ENCODE assay signal across 8 mouse cellular contexts in genomic region chr12:86091601-86092132, GRCm38 (mm10). TPM values are rescaled to one million over a fixed set of nuclear protein-coding genes. Genes with fewer than 3 reads are reported as not detected.
DNase-seq lines count a peak whose midpoint lies in the region; ATAC-seq and TF ChIP-seq lines count a peak whose summit lies in the region.

No protein-coding gene starts in this region.

- WGBS in hindbrain, postnatal 0 days, result 41% methylated on average over 18 of the region's 18 CpGs
- WGBS in hindbrain, embryonic 13.5 days, result 53% methylated on average over 18 of the region's 18 CpGs
- WGBS in embryonic facial prominence, embryonic 15.5 days, result 26% methylated on average over 18 of the region's 18 CpGs
- 39% methylated on average over 18 of the region's 18 CpGs for WGBS in kidney, embryonic 15.5 days
- WGBS in midbrain, embryonic 11.5 days, result 23% methylated on average over 18 of the region's 18 CpGs
- 58% methylated on average over 18 of the region's 18 CpGs for WGBS in liver, postnatal 0 days (ENCODE audit: insufficient replicate concordance)

- H3K9me3 ChIP-seq in hindbrain, postnatal 0 days (ENCODE audit: low read length), result no peaks in the 10 kb centered on the region
- H3K9me3 ChIP-seq in hindbrain, embryonic 13.5 days, result no peaks in the 10 kb centered on the region
- H3K9me3 ChIP-seq in embryonic facial prominence, embryonic 15.5 days (replicated peaks), result no peaks in the 10 kb centered on the region
- no peaks in the 10 kb centered on the region for H3K9me3 ChIP-seq in kidney, embryonic 15.5 days (replicated peaks)
- no peaks in the 10 kb centered on the region for H3K9me3 ChIP-seq in midbrain, embryonic 11.5 days (ENCODE audit: control insufficient read depth, low read length)
- no peaks in the 10 kb centered on the region for H3K9me3 ChIP-seq in liver, postnatal 0 days (ENCODE audit: low read length)

- peak; percentile 22 for DNase-seq in hindbrain, postnatal 0 days (ENCODE audit: low spot score)
- DNase-seq in midbrain, embryonic 11.5 days (ENCODE audit: low spot score, missing footprints), result peak; percentile 79
- no peak for DNase-seq in left cerebral cortex, adult 9 months (ENCODE audit: low spot score in 2 of 2)
- no peak for DNase-seq in layer of hippocampus, adult 11-12 months (ENCODE audit: low spot score)
- DNase-seq in liver, postnatal 0 days, result no peak

- peak overlapping the region; percentile 21; the same call in 1 of the 2 replicates for H3K4me2 ChIP-seq in hindbrain, postnatal 0 days (ENCODE audit: low read depth, low read length)
- H3K4me2 ChIP-seq in hindbrain, embryonic 13.5 days, result no peak overlapping the region
- peak overlapping the region; percentile 17; the same call in 1 of the 2 replicates for H3K4me2 ChIP-seq in embryonic facial prominence, embryonic 15.5 days (replicated peaks)
- peak overlapping the region; percentile 41 for H3K4me2 ChIP-seq in kidney, embryonic 15.5 days
- peak overlapping the region; percentile 8; the same call in 1 of the 2 replicates for H3K4me2 ChIP-seq in midbrain, embryonic 11.5 days
- H3K4me2 ChIP-seq in liver, postnatal 0 days (ENCODE audit: low read depth, low read length), result no peak overlapping the region

- no peaks in the 10 kb centered on the region for H3K27me3 ChIP-seq in hindbrain, postnatal 0 days (ENCODE audit: insufficient read depth, low read length)
- H3K27me3 ChIP-seq in hindbrain, embryonic 13.5 days, result 0 out of 2 replicates have a peak, but pooled peaks cover 2% of the 10 kb centered on the region
- H3K27me3 ChIP-seq in embryonic facial prominence, embryonic 15.5 days, result no peaks in the 10 kb centered on the region
- no peaks in the 10 kb centered on the region for H3K27me3 ChIP-seq in kidney, embryonic 15.5 days
- no peaks in the 10 kb centered on the region for H3K27me3 ChIP-seq in midbrain, embryonic 11.5 days (ENCODE audit: control insufficient read depth, insufficient read depth, low read length)
- H3K27me3 ChIP-seq in liver, postnatal 0 days (ENCODE audit: insufficient read depth, low read length), result no peaks in the 10 kb centered on the region

- H3K27ac ChIP-seq in hindbrain, postnatal 0 days, result no peak overlapping the region
- no peak overlapping the region for H3K27ac ChIP-seq in hindbrain, embryonic 13.5 days
- H3K27ac ChIP-seq in embryonic facial prominence, embryonic 15.5 days (replicated peaks), result no peak overlapping the region
- H3K27ac ChIP-seq in kidney, embryonic 15.5 days, result no peak overlapping the region
- no peak overlapping the region; the same call in 1 of the 2 replicates for H3K27ac ChIP-seq in midbrain, embryonic 11.5 days (ENCODE audit: low read depth, low read length)
- no peak overlapping the region for H3K27ac ChIP-seq in liver, postnatal 0 days (ENCODE audit: low read depth)

- TF ChIP-seq CTCF in hindbrain, postnatal 0 days (IDR thresholded peaks at IDR 0.05; ENCODE audit: low read depth), result no peak
- no peak for TF ChIP-seq CTCF in liver, postnatal 0 days (IDR thresholded peaks at IDR 0.05; ENCODE audit: low read depth)

- TF ChIP-seq EP300 in liver, postnatal 0 days (IDR thresholded peaks at IDR 0.05; ENCODE audit: low read depth), result no peak

- peaks cover 8% of the 10 kb centered on the region; the same call in 1 of the 2 replicates for H3K36me3 ChIP-seq in hindbrain, postnatal 0 days (ENCODE audit: insufficient read depth, low read length)
- peaks cover 47% of the 10 kb centered on the region for H3K36me3 ChIP-seq in hindbrain, embryonic 13.5 days
- H3K36me3 ChIP-seq in embryonic facial prominence, embryonic 15.5 days, result peaks cover 16% of the 10 kb centered on the region; the same call in 1 of the 2 replicates
- H3K36me3 ChIP-seq in kidney, embryonic 15.5 days, result peaks cover 22% of the 10 kb centered on the region; the same call in 1 of the 2 replicates
- H3K36me3 ChIP-seq in midbrain, embryonic 11.5 days (ENCODE audit: control insufficient read depth, insufficient read depth, low read length), result no peaks in the 10 kb centered on the region
- H3K36me3 ChIP-seq in liver, postnatal 0 days (replicated peaks; ENCODE audit: insufficient read depth, low read length), result no peaks in the 10 kb centered on the region

- H3K4me1 ChIP-seq in hindbrain, postnatal 0 days (ENCODE audit: insufficient read depth, low read length), result no peaks in the 10 kb centered on the region
- H3K4me1 ChIP-seq in hindbrain, embryonic 13.5 days (replicated peaks), result peaks cover 8% of the 10 kb centered on the region; the same call in 1 of the 2 replicates
- peaks cover 14% of the 10 kb centered on the region for H3K4me1 ChIP-seq in embryonic facial prominence, embryonic 15.5 days
- peaks cover 16% of the 10 kb centered on the region for H3K4me1 ChIP-seq in kidney, embryonic 15.5 days
- H3K4me1 ChIP-seq in midbrain, embryonic 11.5 days (ENCODE audit: control insufficient read depth, insufficient read depth, low read length), result peaks cover 17% of the 10 kb centered on the region
- H3K4me1 ChIP-seq in liver, postnatal 0 days (ENCODE audit: insufficient read depth), result no peaks in the 10 kb centered on the region

- no peak overlapping the region for H3K4me3 ChIP-seq in hindbrain, postnatal 0 days (ENCODE audit: low read length)
- H3K4me3 ChIP-seq in hindbrain, embryonic 13.5 days, result no peak overlapping the region
- H3K4me3 ChIP-seq in embryonic facial prominence, embryonic 15.5 days (replicated peaks), result no peak overlapping the region
- no peak overlapping the region for H3K4me3 ChIP-seq in kidney, embryonic 15.5 days (replicated peaks)
- no peak overlapping the region for H3K4me3 ChIP-seq in midbrain, embryonic 11.5 days (ENCODE audit: low read depth, low read length)
- no peak overlapping the region for H3K4me3 ChIP-seq in liver, postnatal 0 days (ENCODE audit: low read depth, low read length)

- ATAC-seq in hindbrain, postnatal 0 days, result 0 out of 2 replicates have a peak, but pooled peaks have one; percentile 51
- no peak for ATAC-seq in hindbrain, embryonic 13.5 days (ENCODE audit: low FRiP score)
- no peak for ATAC-seq in embryonic facial prominence, embryonic 15.5 days (ENCODE audit: insufficient number of reproducible peaks, low FRiP score, low TSS enrichment, low read depth)
- ATAC-seq in kidney, embryonic 15.5 days (replicated peaks; ENCODE audit: low FRiP score), result peak; percentile 73
- no peak for ATAC-seq in midbrain, embryonic 11.5 days (ENCODE audit: low FRiP score)
- ATAC-seq in liver, postnatal 0 days, result no peak

- no peak overlapping the region for H3K9ac ChIP-seq in hindbrain, postnatal 0 days (replicated peaks; ENCODE audit: low read length)
- no peak overlapping the region for H3K9ac ChIP-seq in hindbrain, embryonic 13.5 days
- H3K9ac ChIP-seq in embryonic facial prominence, embryonic 15.5 days, result no peak overlapping the region
- H3K9ac ChIP-seq in kidney, embryonic 15.5 days, result no peak overlapping the region
- no peak overlapping the region for H3K9ac ChIP-seq in midbrain, embryonic 11.5 days (ENCODE audit: low read length)
- H3K9ac ChIP-seq in liver, postnatal 0 days (replicated peaks), result no peak overlapping the region

RNA-seq across cellular contexts. Expression of gene Ift43, which starts 9.3 kb away (rescaled TPM):
- 14.4 and 22.4 TPM in 2 replicates for total RNA-seq in hindbrain, postnatal 0 days (2014; rRNA removed)
- polyA plus RNA-seq in hindbrain, postnatal 0 days (2015; fragmentation: Nextera tagmentation; extraction: Ambion mirVana), result 39.1 and 41.5 TPM in 2 replicates
- 67.9 and 72.9 TPM in 2 replicates for polyA plus RNA-seq in hindbrain, embryonic 13.5 days (2015; fragmentation: Nextera tagmentation; extraction: Ambion mirVana)
- 83.6 and 97.9 TPM in 2 replicates for polyA plus RNA-seq in embryonic facial prominence, embryonic 15.5 days (2015; fragmentation: Nextera tagmentation; extraction: Ambion mirVana)
- polyA plus RNA-seq in kidney, embryonic 15.5 days (2015; fragmentation: Nextera tagmentation; extraction: Ambion mirVana), result 70.6 and 76.1 TPM in 2 replicates
- polyA plus RNA-seq in midbrain, embryonic 11.5 days (2014; fragmentation: Nextera tagmentation; extraction: Ambion mirVana), result 89.8 and 95.4 TPM in 2 replicates
- polyA plus RNA-seq in liver, postnatal 0 days (2015; fragmentation: Nextera tagmentation; extraction: Ambion mirVana), result 8.4 and 8.7 TPM in 2 replicates

RNA-seq across cellular contexts. Expression of gene Tgfb3, which starts 12.8 kb away (rescaled TPM):
- 4.0 and 5.9 TPM in 2 replicates for total RNA-seq in hindbrain, postnatal 0 days (2014; rRNA removed)
- polyA plus RNA-seq in hindbrain, postnatal 0 days (2015; fragmentation: Nextera tagmentation; extraction: Ambion mirVana), result 4.4 and 4.5 TPM in 2 replicates
- 5.4 and 6.1 TPM in 2 replicates for polyA plus RNA-seq in hindbrain, embryonic 13.5 days (2015; fragmentation: Nextera tagmentation; extraction: Ambion mirVana)
- polyA plus RNA-seq in embryonic facial prominence, embryonic 15.5 days (2015; fragmentation: Nextera tagmentation; extraction: Ambion mirVana), result 67.5 and 71.6 TPM in 2 replicates
- 27.1 and 31.1 TPM in 2 replicates for polyA plus RNA-seq in kidney, embryonic 15.5 days (2015; fragmentation: Nextera tagmentation; extraction: Ambion mirVana)
- polyA plus RNA-seq in midbrain, embryonic 11.5 days (2014; fragmentation: Nextera tagmentation; extraction: Ambion mirVana), result 3.5 and 4.6 TPM in 2 replicates
- 0.94 and 1.2 TPM in 2 replicates for polyA plus RNA-seq in liver, postnatal 0 days (2015; fragmentation: Nextera tagmentation; extraction: Ambion mirVana)

Comparison
In these comparisons a context has a peak if more than half of its experiments do, and no peak if none do; other contexts are left out.
1. ATAC-seq: peak in hindbrain, postnatal 0 days (single experiment) and kidney, embryonic 15.5 days (single experiment); none in hindbrain, embryonic 13.5 days (single experiment), embryonic facial prominence, embryonic 15.5 days (single experiment), midbrain, embryonic 11.5 days (single experiment) and liver, postnatal 0 days (single experiment).
2. H3K4me2 ChIP-seq: peak in hindbrain, postnatal 0 days (single experiment), embryonic facial prominence, embryonic 15.5 days (single experiment), kidney, embryonic 15.5 days (single experiment) and midbrain, embryonic 11.5 days (single experiment); none in hindbrain, embryonic 13.5 days (single experiment) and liver, postnatal 0 days (single experiment).
3. DNase-seq: peak in hindbrain, postnatal 0 days (single experiment) and midbrain, embryonic 11.5 days (single experiment); none in left cerebral cortex, adult 9 months (0 of 2), layer of hippocampus, adult 11-12 months (single experiment) and liver, postnatal 0 days (single experiment).